Mouse (Mus musculus) hindbrain, embryonic 11.5 days (tissue): ENCODE results near the gene Vgll4. TPM values are rescaled to one million over a fixed set of nuclear protein-coding genes. Genes with fewer than 3 reads are reported as not detected.

Experiments used
- ATAC-seq: fragments of 200-750 bp; cut with Nextera tagmentation; 2 replicates; pipeline ENCODE4 v1.8.0; 2017; ENCODE audit warnings: mild to moderate bottlenecking, moderate TSS enrichment, moderate library complexity; ENCODE audit not compliant: low FRiP score
- DNase-seq: peaks from one replicate; pipeline ENCODE4 v3.0.0-alpha.2; 2015; ENCODE audit warnings: low spot score
- H3K27ac ChIP-seq: fragments of 300-500 bp; sonication (generic); 2 replicates; pipeline ENCODE4 v1.5.1; 2014; ENCODE audit warnings: mild to moderate bottlenecking, low read depth, low read length
- H3K27me3 ChIP-seq: fragments of 300-500 bp; sonication (generic); 2 replicates; pipeline ENCODE4 v1.6.1; 2014; ENCODE audit warnings: mild to moderate bottlenecking, low read length, moderate library complexity, mixed read lengths; ENCODE audit not compliant: control insufficient read depth, insufficient read depth
- H3K36me3 ChIP-seq: fragments of 300-500 bp; sonication (generic); 2 replicates; pipeline ENCODE4 v1.6.1; 2014; ENCODE audit warnings: mild to moderate bottlenecking, low read length, moderate library complexity, mixed read lengths; ENCODE audit not compliant: control insufficient read depth, insufficient read depth
- H3K4me1 ChIP-seq: fragments of 300-500 bp; sonication (generic); replicated peaks from 2 replicates; pipeline ENCODE4 v1.6.1; 2014; ENCODE audit warnings: low read length, mixed read lengths; ENCODE audit not compliant: control insufficient read depth, insufficient read depth
- H3K4me2 ChIP-seq: fragments of 300-500 bp; sonication (generic); replicated peaks from 2 replicates; pipeline ENCODE4 v1.6.1; 2014; ENCODE audit warnings: mild to moderate bottlenecking, low read depth, low read length
- H3K4me3 ChIP-seq: fragments of 300-500 bp; sonication (generic); 2 replicates; pipeline ENCODE4 v1.5.1; 2014; ENCODE audit warnings: low read depth, low read length
- H3K9ac ChIP-seq: fragments of 300-500 bp; sonication (generic); 2 replicates; pipeline ENCODE4 v1.6.1; 2014; ENCODE audit warnings: low read depth, low read length
- H3K9me3 ChIP-seq: fragments of 300-500 bp; sonication (generic); 2 replicates; pipeline ENCODE4 v1.6.1; 2016; ENCODE audit warnings: low read length; ENCODE audit not compliant: control insufficient read depth
- WGBS: fragments of 180-500 bp; shearing (Covaris S2); extraction: QIAGEN DNeasy Blood & Tissue Kit; methylation state at CpG from one replicate; pipeline ENCODE4 v1.1.7; 2014; 5-methylcytosine and 5-hydroxymethylcytosine counted together
- polyA plus RNA-seq: library from polyadenylated mRNA; unstranded; fragments of >200 nt; fragmentation: Nextera tagmentation; extraction: Ambion mirVana; gene quantifications from 2 replicates; pipeline ENCODE4 v1.2.1, GENCODE M21; 2014

Gene Vgll4
- polyA plus RNA-seq, 1 experiment from 2014 or later: 59.3 TPM

GRCm38 (mm10) chr6:114959012-114959398 lies 10.8 kb downstream of the Vgll4 start:
- 85% methylated on average over 6 of the region's 6 CpGs for WGBS
- ATAC-seq: no peak
- no peak overlapping the region for H3K27ac ChIP-seq

GRCm38 (mm10) chr6:114958249-114959011 lies 11.4 kb downstream of the Vgll4 start:
- 85% methylated on average over 10 of the region's 10 CpGs for WGBS
- no peaks in the 10 kb centered on the region for H3K4me1 ChIP-seq
- ATAC-seq (no peak), DNase-seq (no peak)
- no peak overlapping the region for H3K9ac ChIP-seq
- H3K36me3 ChIP-seq: no peaks in the 10 kb centered on the region
- no peaks in the 10 kb centered on the region for H3K27me3 ChIP-seq
- H3K27ac ChIP-seq: no peak overlapping the region
- H3K4me2 ChIP-seq: no peak overlapping the region
- no peak overlapping the region for H3K4me3 ChIP-seq
- no peaks in the 10 kb centered on the region for H3K9me3 ChIP-seq

More at GRCm38 (mm10) chr6:114959012-114959398, 10.8 kb downstream of the Vgll4 start:
- DNase-seq: no peak
- H3K9ac ChIP-seq: no peak overlapping the region
- no peaks in the 10 kb centered on the region for H3K27me3 ChIP-seq
- no peak overlapping the region for H3K4me3 ChIP-seq
- no peaks in the 10 kb centered on the region for H3K9me3 ChIP-seq
- no peak overlapping the region for H3K4me2 ChIP-seq
- no peaks in the 10 kb centered on the region for H3K4me1 ChIP-seq
- H3K36me3 ChIP-seq: no peaks in the 10 kb centered on the region

- DNase-seq: no peak
- H3K4me3 ChIP-seq: no peak overlapping the region
- no peak for ATAC-seq
- no peaks in the 10 kb centered on the region for H3K9me3 ChIP-seq
- no peaks in the 10 kb centered on the region for H3K36me3 ChIP-seq
- WGBS: 80% methylated on average over 12 of the region's 12 CpGs
- H3K4me2 ChIP-seq: no peak overlapping the region
- no peaks in the 10 kb centered on the region for H3K4me1 ChIP-seq
- H3K27me3 ChIP-seq: no peaks in the 10 kb centered on the region
- H3K27ac ChIP-seq: no peak overlapping the region
- H3K9ac ChIP-seq: no peak overlapping the region
Measured at GRCm38 (mm10) chr6:114957756-114958155, 12.0 kb downstream of the Vgll4 start.

DNA sequence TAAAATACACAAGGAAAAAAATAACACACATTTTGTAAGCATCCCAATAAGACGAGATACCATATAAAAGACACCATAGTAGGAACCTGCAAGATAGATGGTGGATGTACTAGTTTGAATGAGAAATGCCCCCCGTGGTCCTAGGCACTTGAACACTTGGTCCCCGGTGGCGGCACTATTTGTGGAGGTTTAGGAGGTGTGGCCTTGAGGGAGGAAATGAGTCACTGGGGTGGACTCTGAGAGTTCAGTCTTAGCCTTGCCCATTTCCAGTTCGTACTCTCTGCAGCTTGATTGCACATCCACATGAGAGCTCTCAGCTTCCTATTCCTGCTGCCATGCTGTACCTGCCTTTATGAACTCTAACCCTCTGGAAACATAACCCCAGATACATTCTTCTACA lies 15.3 kb downstream of the Vgll4 start:
- DNase-seq (no peak), ATAC-seq (no peak)
- H3K36me3 ChIP-seq: no peaks in the 10 kb centered on the region
- no peaks in the 10 kb centered on the region for H3K9me3 ChIP-seq
- H3K4me2 ChIP-seq: no peak overlapping the region
- H3K27me3 ChIP-seq: no peaks in the 10 kb centered on the region
- no peak overlapping the region for H3K4me3 ChIP-seq
- no peak overlapping the region for H3K9ac ChIP-seq
- 0 out of 2 replicates have a peak, but pooled peaks cover 2% of the 10 kb centered on the region for H3K4me1 ChIP-seq
- 87% methylated on average over 5 of the region's 5 CpGs for WGBS
- no peak overlapping the region for H3K27ac ChIP-seq

DNA sequence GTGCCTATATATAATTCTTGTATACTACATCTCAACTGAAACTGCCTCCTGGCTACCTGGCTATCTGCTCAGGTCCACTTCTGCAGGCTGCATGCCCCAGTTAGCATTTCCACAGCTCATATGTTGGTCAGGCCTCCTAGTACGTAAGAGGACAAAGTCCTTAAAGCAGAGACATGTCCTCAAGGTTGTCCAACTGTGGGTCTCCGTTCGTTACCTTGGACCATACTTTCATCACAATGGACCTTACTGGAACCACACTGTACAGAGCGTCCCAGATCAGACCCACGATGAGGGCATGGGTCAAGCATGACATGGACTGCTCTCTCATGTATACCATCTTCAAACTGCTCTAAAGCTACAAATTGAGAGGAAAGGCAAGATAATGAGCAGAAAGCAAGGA lies 16.2 kb downstream of the Vgll4 start:
- H3K4me3 ChIP-seq: no peak overlapping the region
- no peak overlapping the region for H3K27ac ChIP-seq
- H3K4me1 ChIP-seq: 0 out of 2 replicates have a peak, but pooled peaks cover 2% of the 10 kb centered on the region
- WGBS: 93% methylated on average over 5 of the region's 5 CpGs
- no peaks in the 10 kb centered on the region for H3K36me3 ChIP-seq
- no peaks in the 10 kb centered on the region for H3K9me3 ChIP-seq
- no peak overlapping the region for H3K4me2 ChIP-seq
- DNase-seq: no peak
- H3K27me3 ChIP-seq: no peaks in the 10 kb centered on the region
- ATAC-seq: no peak
- H3K9ac ChIP-seq: no peak overlapping the region

DNA sequence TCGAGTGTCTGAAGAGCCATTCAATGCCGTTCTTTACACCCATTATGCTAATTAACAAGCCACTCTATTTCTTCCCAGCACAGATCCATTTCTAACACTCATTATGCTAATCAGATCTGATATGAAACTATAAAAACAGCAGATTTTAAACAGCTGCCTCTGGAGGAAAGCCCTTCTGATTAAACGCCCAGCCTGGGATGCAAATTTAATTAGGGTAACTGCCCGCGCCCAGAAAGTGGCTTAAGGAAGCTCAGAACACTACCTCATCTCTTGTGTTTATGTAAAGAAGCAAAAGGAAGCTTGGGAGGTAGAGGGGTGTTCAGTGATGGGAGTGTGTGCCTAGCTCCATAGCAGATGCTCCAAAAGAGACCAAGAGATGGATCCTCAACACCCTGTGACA lies 17.4 kb downstream of the Vgll4 start:
- no peak overlapping the region for H3K9ac ChIP-seq
- no peak overlapping the region for H3K27ac ChIP-seq
- no peak overlapping the region for H3K4me3 ChIP-seq
- ATAC-seq: no peak
- 0 out of 2 replicates have a peak, but pooled peaks cover 2% of the 10 kb centered on the region for H3K4me1 ChIP-seq
- DNase-seq: no peak
- H3K27me3 ChIP-seq: no peaks in the 10 kb centered on the region
- no peaks in the 10 kb centered on the region for H3K36me3 ChIP-seq
- no peak overlapping the region for H3K4me2 ChIP-seq
- H3K9me3 ChIP-seq: no peaks in the 10 kb centered on the region
- 55% methylated on average over 5 of the region's 5 CpGs for WGBS

DNA sequence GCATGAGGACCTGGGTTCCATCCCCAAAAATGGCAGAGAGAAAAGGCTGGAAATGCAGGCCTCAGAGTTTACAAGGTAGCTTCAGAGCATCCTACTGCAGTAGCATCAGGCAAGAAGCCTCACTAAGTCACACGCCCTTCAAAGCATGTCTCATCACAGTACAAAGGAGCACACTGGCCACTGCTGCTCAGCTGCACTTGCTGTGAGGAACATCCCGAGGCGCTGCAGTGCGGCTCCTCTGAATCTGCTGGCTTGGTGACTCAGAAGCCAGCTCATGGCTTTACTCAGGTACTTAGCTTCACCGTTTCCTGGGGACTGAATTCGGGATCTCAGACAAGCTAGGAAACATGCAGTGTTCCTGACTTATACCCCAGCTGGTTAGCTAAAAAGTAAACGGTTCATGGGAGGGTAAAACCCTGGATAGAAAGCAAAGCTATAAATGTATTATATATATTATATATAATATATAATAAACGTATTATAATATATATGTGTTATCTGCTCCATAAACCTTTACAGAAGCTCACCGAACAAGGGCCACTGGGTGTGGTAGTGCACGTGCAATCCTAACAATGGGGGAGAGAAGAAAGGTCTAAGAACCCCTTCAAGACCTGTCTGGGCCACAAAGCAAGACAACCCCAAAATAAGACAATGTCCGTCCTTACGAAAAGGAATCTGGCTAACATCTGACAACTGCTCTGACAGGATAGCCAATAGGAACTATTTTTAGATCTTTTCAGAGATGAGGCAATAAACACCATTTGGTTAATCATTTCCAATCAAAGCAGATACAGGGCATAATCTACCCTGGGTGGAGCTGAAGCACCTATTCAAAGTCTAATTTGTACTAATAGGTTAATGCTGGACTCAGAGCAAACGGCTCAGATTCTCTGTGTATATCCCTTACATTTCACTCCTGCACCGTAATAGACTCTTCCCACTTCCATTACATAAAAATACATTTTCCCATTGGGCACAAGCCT lies 25.0 kb downstream of the Vgll4 start:
- H3K27ac ChIP-seq: no peak overlapping the region
- no peaks in the 10 kb centered on the region for H3K27me3 ChIP-seq
- 90% methylated on average over 14 of the region's 14 CpGs for WGBS
- no peaks in the 10 kb centered on the region for H3K36me3 ChIP-seq
- no peak overlapping the region for H3K9ac ChIP-seq
- H3K4me2 ChIP-seq: no peak overlapping the region
- no peak overlapping the region for H3K4me3 ChIP-seq
- H3K9me3 ChIP-seq: no peaks in the 10 kb centered on the region
- no peak for DNase-seq
- H3K4me1 ChIP-seq: no peaks in the 10 kb centered on the region
- no peak for ATAC-seq

- Histone ChIP-seq H3K4me1 (no peaks in the 10 kb centered on the region), H3K36me3 (no peaks in the 10 kb centered on the region), H3K4me3 (no peak overlapping the region), H3K9ac (no peak overlapping the region), H3K9me3 (no peaks in the 10 kb centered on the region), H3K27me3 (no peaks in the 10 kb centered on the region), H3K27ac (no peak overlapping the region), H3K4me2 (no peak overlapping the region)
- no peak for ATAC-seq
- WGBS: 79% methylated on average over 8 of the region's 8 CpGs
- no peak for DNase-seq
Measured at GRCm38 (mm10) chr6:114941201-114941849, 28.5 kb downstream of the Vgll4 start.
